Mouse (Mus musculus): ENCODE results near the gene Mprip.
A peak's percentile ranks its signal among the peaks of the same experiment; 100 is the strongest.
"Not testable (repeated sequence)": the region's sequence is repeated elsewhere in the genome, so short reads cannot be mapped to it uniquely, and the experiment has no call there.

The Mprip gene

GRCm38 (mm10) chr11:59717801-59718291, 56.7 kb downstream of the Mprip start:
- no peak for DNase-seq (ENCODE audit: low spot score)

- no peak for DNase-seq (ENCODE audit: low spot score)
Observed at GRCm38 (mm10) chr11:59719185-59719584, 58.1 kb downstream of the Mprip start.

GRCm38 (mm10) chr11:59721385-59721784, 60.3 kb downstream of the Mprip start:
- DNase-seq (ENCODE audit: low spot score) = no peak

- DNase-seq (ENCODE audit: low spot score) = no peak
Observed at GRCm38 (mm10) chr11:59727204-59727603, 66.1 kb downstream of the Mprip start.

- DNase-seq (ENCODE audit: low spot score) = no peak
Observed at GRCm38 (mm10) chr11:59731821-59732220, 70.7 kb downstream of the Mprip start.

- DNase-seq (ENCODE audit: low spot score) = no peak
Observed at GRCm38 (mm10) chr11:59732407-59733066, 71.4 kb downstream of the Mprip start.

- DNase-seq (ENCODE audit: low spot score) = not testable (repeated sequence)
Observed at GRCm38 (mm10) chr11:59733600-59733999, 72.5 kb downstream of the Mprip start.

- no peak for DNase-seq (ENCODE audit: low spot score)
Observed at GRCm38 (mm10) chr11:59734335-59734734, 73.2 kb downstream of the Mprip start.

GRCm38 (mm10) chr11:59735938-59736337, 74.8 kb downstream of the Mprip start:
- DNase-seq (ENCODE audit: low spot score) = not testable (repeated sequence)

DNA sequence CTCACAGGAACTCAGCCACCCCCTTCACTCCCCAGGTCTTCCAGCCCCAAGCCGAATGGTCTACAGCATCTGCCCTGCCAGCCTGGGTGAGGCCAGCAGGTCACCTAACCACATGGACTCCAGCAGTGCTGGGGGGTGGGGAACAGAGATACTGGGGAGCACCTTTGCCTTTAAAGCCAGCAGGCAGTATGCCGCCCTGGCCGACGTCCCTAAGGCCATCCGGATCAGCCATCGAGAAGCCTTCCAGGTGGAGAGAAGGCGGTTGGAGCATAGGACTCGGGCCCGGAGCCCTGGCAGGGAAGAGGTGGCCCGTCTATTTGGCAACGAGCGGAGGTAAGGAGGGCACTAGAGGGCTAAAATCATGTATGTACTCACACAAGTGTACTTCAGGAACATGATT, 76.1 kb downstream of the Mprip start:
- DNase-seq (ENCODE audit: low spot score) = no peak

DNA sequence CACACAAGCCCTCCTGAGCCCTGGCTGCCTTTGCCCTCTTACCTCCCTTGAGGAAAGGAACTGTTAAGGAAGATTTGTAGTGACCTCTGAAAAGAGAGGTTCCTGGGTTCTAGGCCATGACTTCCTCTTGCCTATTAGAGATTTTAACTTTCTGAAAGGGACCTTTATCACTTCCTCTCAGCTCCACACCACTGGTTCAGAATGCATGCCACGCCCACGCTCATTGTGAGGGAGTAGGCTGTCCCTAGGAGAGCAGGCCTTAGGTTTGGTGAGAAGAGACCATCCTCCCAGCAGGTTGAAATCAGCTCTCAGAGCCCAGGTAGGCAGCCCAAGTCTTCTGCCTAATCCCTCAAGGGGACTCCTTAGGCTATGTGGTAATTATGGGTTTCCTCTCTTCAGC, 78.9 kb downstream of the Mprip start:
- no peak for DNase-seq (ENCODE audit: low spot score)

DNA sequence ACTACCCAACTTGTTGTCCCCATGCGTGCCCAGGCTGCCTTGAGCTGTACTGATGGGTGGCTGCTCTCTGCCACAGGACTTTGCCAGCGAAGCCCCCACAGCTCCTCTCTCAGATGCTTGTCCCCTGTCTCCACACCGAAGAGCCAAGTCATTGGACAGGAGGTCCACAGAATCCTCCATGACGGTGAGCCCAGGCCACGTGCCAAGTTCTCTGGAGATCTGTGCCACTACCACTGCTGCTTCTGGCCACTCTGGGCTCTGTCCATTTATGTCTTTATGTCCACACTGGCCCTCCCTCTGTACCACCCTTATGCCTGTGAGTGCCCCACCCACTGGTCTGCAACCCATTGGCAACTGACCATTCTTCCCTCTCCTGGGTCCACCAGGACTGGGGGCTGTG, 80.8 kb downstream of the Mprip start:
- DNase-seq (ENCODE audit: low spot score) = no peak

GRCm38 (mm10) chr11:59743307-59743706, 82.2 kb downstream of the Mprip start:
- no peak for DNase-seq (ENCODE audit: low spot score)

- DNase-seq (ENCODE audit: low spot score) = no peak
Observed at GRCm38 (mm10) chr11:59743712-59744111, 82.6 kb downstream of the Mprip start.

DNA sequence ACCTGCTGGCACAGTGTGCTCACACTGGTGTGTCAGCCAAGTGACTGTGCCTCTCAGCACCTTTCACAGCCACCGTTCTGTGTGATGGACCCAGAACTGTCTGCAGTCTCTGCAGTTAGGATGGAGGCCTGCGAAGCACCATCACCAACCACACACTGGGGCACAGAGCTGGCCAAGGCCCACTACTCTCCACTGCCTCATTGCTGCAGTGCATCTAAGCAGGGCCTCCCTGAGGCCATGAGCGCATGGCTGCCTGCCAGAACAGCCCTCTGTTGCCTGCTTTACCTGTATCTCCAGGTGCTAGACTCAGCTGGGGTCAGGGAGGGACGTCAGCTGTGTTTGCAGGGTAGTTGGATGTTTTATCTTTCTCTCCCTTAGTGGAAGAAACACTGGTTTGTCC, 83.3 kb downstream of the Mprip start:
- DNase-seq (ENCODE audit: low spot score) = no peak

DNA sequence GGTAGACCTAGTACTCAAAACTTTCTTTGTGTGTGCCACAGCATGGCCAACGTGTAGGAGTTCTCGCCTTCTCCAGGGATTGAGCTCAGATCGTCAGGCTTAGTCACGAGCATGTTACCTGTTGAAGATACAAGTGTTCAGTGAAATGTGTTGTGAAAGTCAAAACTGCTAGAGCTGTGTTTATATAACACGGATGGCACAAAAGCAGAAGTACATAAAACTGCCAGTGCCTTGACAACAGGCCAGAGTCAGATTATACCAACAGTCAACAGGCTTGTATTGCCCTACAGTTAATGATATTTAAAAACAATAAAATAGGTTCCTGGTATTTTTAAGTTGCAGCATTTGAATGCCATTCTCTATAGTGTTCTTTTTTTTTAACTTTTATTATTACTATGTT, 84.7 kb downstream of the Mprip start:
- DNase-seq (ENCODE audit: low spot score) = no peak

- DNase-seq (ENCODE audit: low spot score) = peak; percentile 5
Observed at GRCm38 (mm10) chr11:59746614-59747013, 85.5 kb downstream of the Mprip start.

DNA sequence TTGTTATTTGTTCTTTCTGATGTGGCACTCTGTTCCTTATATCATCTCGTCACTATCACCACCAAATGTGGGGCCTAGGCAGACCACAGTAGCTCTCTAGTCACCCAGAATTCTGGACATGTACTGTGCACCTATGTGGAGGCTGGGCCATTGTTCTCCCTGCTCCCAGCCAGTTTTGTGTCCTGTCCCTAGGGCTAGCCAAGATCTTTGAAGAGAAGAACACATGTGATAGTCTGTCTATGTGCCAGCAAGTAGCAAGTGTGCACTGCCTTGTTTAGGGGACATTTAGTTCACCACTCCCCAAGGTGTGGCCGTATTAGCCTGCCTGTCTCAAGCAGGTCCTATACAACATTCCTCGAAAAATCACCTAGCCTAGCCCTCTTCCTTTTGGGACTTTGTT, 87.9 kb downstream of the Mprip start:
- no peak for DNase-seq (ENCODE audit: low spot score)

DNA sequence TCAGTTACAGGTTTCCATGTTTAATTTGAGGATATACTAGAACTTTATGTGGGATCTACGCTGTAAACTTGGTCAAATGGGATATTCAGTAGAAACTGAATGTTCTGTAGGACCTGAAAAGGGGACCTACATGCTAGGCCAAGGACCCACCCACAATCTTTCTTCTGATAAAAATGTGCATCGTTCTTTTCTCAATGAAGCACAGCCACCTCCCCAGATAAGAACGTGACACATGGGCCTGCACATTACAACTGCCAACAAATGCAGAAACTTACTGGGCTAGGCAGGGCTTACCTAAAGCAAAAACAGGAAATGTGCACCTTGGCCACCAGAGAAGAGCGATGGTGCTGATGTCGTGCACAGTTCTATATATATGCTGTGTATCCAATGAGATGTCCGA, 93.4 kb downstream of the Mprip start:
- DNase-seq (ENCODE audit: low spot score) = no peak

- DNase-seq (ENCODE audit: low spot score) = no peak
Observed at GRCm38 (mm10) chr11:59756351-59756750, 95.2 kb downstream of the Mprip start.

- no peak for DNase-seq (ENCODE audit: low spot score)
Observed at GRCm38 (mm10) chr11:59758191-59758985, 97.3 kb downstream of the Mprip start.

DNA sequence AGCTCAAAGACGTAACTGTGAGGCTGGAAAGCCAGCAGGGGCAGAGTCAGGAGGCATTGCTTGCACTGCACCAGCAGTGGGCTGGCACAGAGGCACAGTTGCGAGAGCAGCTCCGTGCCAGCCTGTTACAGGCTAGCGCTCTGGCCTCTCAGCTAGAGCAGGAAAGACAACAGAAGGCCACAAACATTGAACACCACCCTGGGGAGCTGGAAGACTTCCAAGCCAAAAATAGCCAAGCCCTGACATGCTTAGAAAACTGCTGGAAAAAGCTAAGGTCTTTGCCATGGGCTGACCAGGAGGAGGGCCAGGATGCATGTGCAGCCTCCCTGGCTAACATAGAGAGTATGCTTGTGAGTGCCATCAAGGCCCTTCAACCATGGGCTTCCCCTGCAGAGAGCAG, 98.1 kb downstream of the Mprip start:
- no peak for DNase-seq (ENCODE audit: low spot score)

GRCm38 (mm10) chr11:59759626-59760025, 98.5 kb downstream of the Mprip start:
- no peak for DNase-seq (ENCODE audit: low spot score)

All from T-cell, adult 2 months (primary cell).